Mouse (Mus musculus) forebrain, embryonic 14.5 days (tissue): ENCODE measurements at regions not wholly inside any gene's neighbourhood (a gene's known extent, or its start where the extent isn't known, plus 50 kb on each side); places are given as distances from the start of the nearest gene placed in this dataset.

Experiments used
- ATAC-seq: fragments of 200-750 bp; cut with Nextera tagmentation; 2 replicates; pipeline ENCODE4 v1.8.0; 2017; ENCODE audit warnings: mild to moderate bottlenecking, moderate library complexity
- DNase-seq: peaks from one replicate; pipeline ENCODE4 v3.0.0-alpha.2; 2015; ENCODE audit warnings: low spot score
- H3K27ac ChIP-seq: fragments of 300-500 bp; sonication (generic); 2 replicates; pipeline ENCODE4 v1.5.1; 2014; ENCODE audit warnings: low read depth, mild to moderate bottlenecking, control low read depth, low read length, moderate library complexity
- H3K27me3 ChIP-seq: fragments of 300-500 bp; sonication (generic); replicated peaks from 2 replicates; pipeline ENCODE4 v1.6.1; 2014; ENCODE audit warnings: low read length, control low read depth, mixed read lengths; ENCODE audit not compliant: control insufficient read depth, insufficient read depth
- H3K36me3 ChIP-seq: fragments of 300-500 bp; sonication (generic); 2 replicates; pipeline ENCODE4 v1.6.1; 2014; ENCODE audit warnings: low read length, control low read depth; ENCODE audit not compliant: control insufficient read depth, insufficient read depth
- H3K4me1 ChIP-seq: fragments of 300-500 bp; sonication (generic); 2 replicates; pipeline ENCODE4 v1.6.1; 2014; ENCODE audit warnings: antibody characterized with exemption, low read length, control low read depth; ENCODE audit not compliant: control insufficient read depth, insufficient read depth
- H3K4me2 ChIP-seq: fragments of 300-500 bp; sonication (generic); 2 replicates; pipeline ENCODE4 v1.6.1; 2014; ENCODE audit warnings: mild to moderate bottlenecking, control low read depth, low read length
- H3K4me3 ChIP-seq: fragments of 300-500 bp; sonication (generic); 2 replicates; pipeline ENCODE4 v1.5.1; 2014; ENCODE audit warnings: low read depth, low read length, control low read depth
- H3K9ac ChIP-seq: fragments of 300-500 bp; sonication (generic); 2 replicates; pipeline ENCODE4 v1.6.1; 2014; ENCODE audit warnings: mild to moderate bottlenecking, low read length, control low read depth, moderate library complexity
- H3K9me3 ChIP-seq: fragments of 300-500 bp; sonication (generic); replicated peaks from 2 replicates; pipeline ENCODE4 v1.6.1; 2016; ENCODE audit warnings: low read length, control low read depth, mixed read lengths; ENCODE audit not compliant: control insufficient read depth
- WGBS: fragments of 180-500 bp; shearing (Covaris S2); extraction: QIAGEN DNeasy Blood & Tissue Kit; methylation state at CpG from one replicate; pipeline ENCODE4 v1.1.7; 2014; 5-methylcytosine and 5-hydroxymethylcytosine counted together

GRCm38 (mm10) chr7:70717608-70718007, 351.1 kb upstream of the Nr2f2 start:
- H3K27ac ChIP-seq: no peak overlapping the region
- no peaks in the 10 kb centered on the region for H3K36me3 ChIP-seq
- H3K9me3 ChIP-seq: no peaks in the 10 kb centered on the region
- no peak overlapping the region for H3K4me3 ChIP-seq
- H3K4me1 ChIP-seq: no peaks in the 10 kb centered on the region
- WGBS: 95% methylated on average over 3 of the region's 3 CpGs
- no peaks in the 10 kb centered on the region for H3K27me3 ChIP-seq
- DNase-seq: no peak
- H3K4me2 ChIP-seq: no peak overlapping the region
- no peak overlapping the region for H3K9ac ChIP-seq
- ATAC-seq: no peak

- H3K4me3 ChIP-seq: no peak overlapping the region
- no peaks in the 10 kb centered on the region for H3K36me3 ChIP-seq
- no peak overlapping the region for H3K4me2 ChIP-seq
- H3K9ac ChIP-seq: no peak overlapping the region
- no peak for DNase-seq
- no peak for ATAC-seq
- 84% methylated on average over 4 of the region's 4 CpGs for WGBS
- H3K9me3 ChIP-seq: no peaks in the 10 kb centered on the region
- no peaks in the 10 kb centered on the region for H3K27me3 ChIP-seq
- H3K27ac ChIP-seq: no peak overlapping the region
- no peaks in the 10 kb centered on the region for H3K4me1 ChIP-seq
Measured at GRCm38 (mm10) chr7:70716811-70717458, 350.4 kb upstream of the Nr2f2 start.

- Histone ChIP-seq H3K36me3 (no peaks in the 10 kb centered on the region), H3K9ac (no peak overlapping the region), H3K4me2 (no peak overlapping the region), H3K9me3 (no peaks in the 10 kb centered on the region), H3K4me1 (no peaks in the 10 kb centered on the region), H3K4me3 (no peak overlapping the region), H3K27ac (no peak overlapping the region), H3K27me3 (no peaks in the 10 kb centered on the region)
- DNase-seq (no peak), ATAC-seq (no peak)
- 92% methylated on average over 6 of the region's 6 CpGs for whole genome bisulfite sequencing
Measured at GRCm38 (mm10) chr7:70712141-70712540, 345.6 kb upstream of the Nr2f2 start.

- Histone ChIP-seq H3K36me3 (no peaks in the 10 kb centered on the region), H3K27me3 (no peaks in the 10 kb centered on the region), H3K27ac (no peak overlapping the region), H3K4me1 (no peaks in the 10 kb centered on the region), H3K9me3 (no peaks in the 10 kb centered on the region), H3K4me2 (no peak overlapping the region), H3K9ac (no peak overlapping the region), H3K4me3 (no peak overlapping the region)
- 85% methylated on average over 9 of the region's 9 CpGs for WGBS
- no peak for ATAC-seq
- no peak for DNase-seq
Measured at GRCm38 (mm10) chr7:70706281-70706680, 339.7 kb upstream of the Nr2f2 start.

- no peak for ATAC-seq
Measured at GRCm38 (mm10) chr7:70703784-70704183, 337.2 kb upstream of the Nr2f2 start.

GRCm38 (mm10) chr7:70700461-70700860, 333.9 kb upstream of the Nr2f2 start:
- 72% methylated on average over 4 of the region's 4 CpGs for WGBS
- H3K9ac ChIP-seq: no peak overlapping the region
- DNase-seq: no peak
- H3K4me2 ChIP-seq: no peak overlapping the region
- H3K9me3 ChIP-seq: no peaks in the 10 kb centered on the region
- no peaks in the 10 kb centered on the region for H3K4me1 ChIP-seq
- H3K36me3 ChIP-seq: no peaks in the 10 kb centered on the region
- H3K4me3 ChIP-seq: no peak overlapping the region
- no peak overlapping the region for H3K27ac ChIP-seq
- no peak for ATAC-seq
- no peaks in the 10 kb centered on the region for H3K27me3 ChIP-seq

More at GRCm38 (mm10) chr7:70703784-70704183, 337.2 kb upstream of the Nr2f2 start:
- WGBS: 93% methylated on average over 1 of the region's 1 CpGs
- Histone ChIP-seq H3K9me3 (no peaks in the 10 kb centered on the region), H3K27me3 (no peaks in the 10 kb centered on the region), H3K4me1 (no peaks in the 10 kb centered on the region), H3K4me2 (no peak overlapping the region), H3K9ac (no peak overlapping the region), H3K36me3 (no peaks in the 10 kb centered on the region), H3K27ac (no peak overlapping the region), H3K4me3 (no peak overlapping the region)
- DNase-seq: no peak

GRCm38 (mm10) chr7:70699391-70699790, 332.9 kb upstream of the Nr2f2 start:
- no peak overlapping the region for H3K4me2 ChIP-seq
- H3K4me3 ChIP-seq: no peak overlapping the region
- ATAC-seq (no peak), DNase-seq (no peak)
- H3K36me3 ChIP-seq: no peaks in the 10 kb centered on the region
- H3K27me3 ChIP-seq: no peaks in the 10 kb centered on the region
- WGBS: 85% methylated on average over 2 of the region's 2 CpGs
- no peak overlapping the region for H3K27ac ChIP-seq
- H3K4me1 ChIP-seq: no peaks in the 10 kb centered on the region
- H3K9me3 ChIP-seq: no peaks in the 10 kb centered on the region
- H3K9ac ChIP-seq: no peak overlapping the region

GRCm38 (mm10) chr7:70698986-70699385, 332.5 kb upstream of the Nr2f2 start:
- ATAC-seq: no peak

GRCm38 (mm10) chr7:70692160-70692559, 325.6 kb upstream of the Nr2f2 start:
- Histone ChIP-seq H3K9me3 (no peaks in the 10 kb centered on the region), H3K4me2 (no peak overlapping the region), H3K9ac (no peak overlapping the region), H3K4me3 (no peak overlapping the region), H3K4me1 (no peaks in the 10 kb centered on the region), H3K27ac (no peak overlapping the region), H3K36me3 (no peaks in the 10 kb centered on the region), H3K27me3 (no peaks in the 10 kb centered on the region)
- 69% methylated on average over 4 of the region's 4 CpGs for WGBS
- ATAC-seq: no peak
- peak; percentile 6 for DNase-seq

More at GRCm38 (mm10) chr7:70698986-70699385, 332.5 kb upstream of the Nr2f2 start:
- Histone ChIP-seq H3K36me3 (no peaks in the 10 kb centered on the region), H3K4me3 (no peak overlapping the region), H3K9ac (no peak overlapping the region), H3K9me3 (no peaks in the 10 kb centered on the region), H3K4me1 (no peaks in the 10 kb centered on the region), H3K27me3 (no peaks in the 10 kb centered on the region), H3K4me2 (no peak overlapping the region), H3K27ac (no peak overlapping the region)
- 87% methylated on average over 2 of the region's 2 CpGs for WGBS
- no peak for DNase-seq
